Mouse (Mus musculus) embryonic facial prominence, embryonic 14.5 days (tissue): ENCODE results near the gene Kcnk2. TPM values are rescaled to one million over a fixed set of nuclear protein-coding genes. Genes with fewer than 3 reads are reported as not detected.

ENCODE experiments used
- microRNA-seq: library from miRNA; unstranded; fragments of <30 nt; microRNA quantifications from one replicate; pipeline ENCODE4, GENCODE M21; 2016; ENCODE audit warnings: borderline number of aligned reads
- polyA plus RNA-seq: library from polyadenylated mRNA; unstranded; fragments of >200 nt; fragmentation: Nextera tagmentation; extraction: Ambion mirVana; gene quantifications from 2 replicates; pipeline ENCODE4 v1.2.1, GENCODE M21; 2014

Gene Kcnk2
- polyA plus RNA-seq, 1 experiment from 2014 or later: 8.4 TPM

Small RNAs within 50 kb of the gene (microRNA-seq; reads per million reads assigned to microRNA genes)
- not detected for gene Gm24092
